Mouse (Mus musculus): ENCODE results near the gene Isca2.

Gene Isca2

DNA sequence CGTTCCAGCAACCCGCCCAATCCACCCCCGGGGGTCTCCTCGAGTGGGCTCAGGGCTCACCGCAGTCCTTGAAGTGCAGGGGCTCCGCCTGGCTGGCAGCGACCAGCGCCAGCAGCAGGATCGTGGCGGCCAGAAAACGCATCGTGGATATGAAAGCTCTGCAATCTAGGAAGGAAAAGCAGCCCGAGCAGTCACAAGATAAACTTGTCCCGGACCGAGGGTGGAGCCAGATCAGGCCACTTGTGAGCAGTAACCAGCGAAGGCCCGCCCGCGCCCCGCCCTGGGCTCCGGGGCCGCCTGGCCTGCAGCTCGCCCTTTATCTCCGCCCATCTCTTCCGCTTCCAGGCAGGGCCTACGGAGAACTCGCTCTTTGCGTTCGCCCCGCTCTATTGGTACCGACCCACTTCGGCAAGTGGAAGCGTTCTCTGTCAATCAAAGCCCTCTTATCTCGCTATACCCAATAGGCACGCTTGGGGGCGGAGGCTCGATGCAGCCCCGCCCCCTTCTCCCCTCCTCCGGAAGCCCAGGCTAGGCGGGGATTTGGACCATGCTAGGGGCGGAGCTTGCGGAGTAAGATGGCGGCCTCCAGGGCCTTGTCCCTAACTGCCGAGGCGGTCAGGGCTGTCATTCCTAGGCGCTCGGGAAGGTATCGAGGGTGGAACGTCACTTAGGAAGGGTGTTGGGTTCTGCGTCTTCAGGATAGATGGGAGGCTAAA is at the start of gene Isca2, which contains the start of gene Npc2:
TSS of gene Isca2 (plus strand) at position 526 of the 716 bp plus-strand sequence.
TSS of gene Npc2 (minus strand) at position 427 of the 716 bp plus-strand sequence.
- peak; percentile 99 for DNase-seq (ENCODE audit: low read depth, low spot score)

DNA sequence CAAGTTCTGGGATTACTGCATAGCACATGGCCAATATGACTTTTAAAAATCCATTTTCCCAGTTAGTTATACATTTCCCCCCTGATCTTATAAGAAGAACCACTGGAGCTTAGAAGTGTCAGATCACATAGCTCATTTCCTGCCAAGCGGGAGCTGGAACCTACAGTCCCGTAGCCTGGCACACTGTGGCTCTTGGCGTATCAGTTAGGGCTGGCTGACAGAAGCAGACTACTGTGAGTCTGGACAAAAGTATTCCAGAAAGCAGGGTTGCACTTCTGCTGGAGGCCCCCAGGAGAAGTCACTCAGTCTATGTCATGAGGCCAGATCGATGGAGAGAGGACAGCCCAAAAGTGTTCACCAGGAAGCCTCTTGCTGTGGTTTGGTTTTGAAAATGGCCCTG is 46.7 kb upstream of the Isca2 start:
- DNase-seq (ENCODE audit: low read depth, low spot score) = no peak

GRCm38 (mm10) chr12:84726986-84727385 is 46.1 kb upstream of the Isca2 start:
- DNase-seq (ENCODE audit: low read depth, low spot score) = no peak

DNA sequence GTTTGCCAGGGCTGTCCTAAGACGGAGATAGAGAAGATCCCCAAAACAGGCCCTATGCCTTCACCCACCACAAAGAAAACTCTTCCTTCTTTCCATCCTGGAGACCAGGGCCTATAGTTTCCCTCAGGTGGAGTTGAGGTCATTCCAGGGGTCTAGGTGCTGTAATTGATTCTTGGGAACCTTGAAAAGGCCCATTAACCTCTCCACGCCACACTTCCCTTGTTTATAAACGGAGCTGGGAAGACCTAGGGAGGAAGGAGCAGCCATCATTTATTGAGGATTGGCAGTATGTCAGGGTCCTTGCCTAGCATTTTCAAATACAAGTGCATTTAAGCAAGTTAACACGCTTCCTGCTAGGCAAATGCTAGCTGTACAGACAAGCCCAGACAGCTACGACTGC is 45.6 kb upstream of the Isca2 start:
- DNase-seq (ENCODE audit: low read depth, low spot score) = no peak

DNA sequence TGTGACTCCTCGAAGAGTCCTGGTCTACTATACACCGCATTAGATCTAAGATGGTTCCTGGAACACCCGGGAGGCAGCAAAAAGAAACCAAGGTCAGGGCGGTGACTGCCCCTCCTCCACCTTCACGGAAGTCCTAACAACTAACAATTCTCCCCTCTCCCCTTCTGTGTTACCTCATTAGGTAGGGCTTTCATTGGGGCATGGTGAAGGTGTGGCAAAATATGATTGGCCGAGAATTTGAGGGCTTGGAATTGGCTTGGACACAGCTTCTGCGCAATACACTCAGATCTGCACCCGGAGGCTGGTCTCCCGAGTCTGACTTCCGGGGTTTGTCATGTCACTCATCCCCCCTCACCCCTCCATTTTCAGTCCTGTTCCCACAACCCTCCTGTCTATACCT is 44.6 kb upstream of the Isca2 start:
- peak; percentile 75 for DNase-seq (ENCODE audit: low read depth, low spot score)

GRCm38 (mm10) chr12:84733366-84733765 is 39.7 kb upstream of the Isca2 start:
- no peak for DNase-seq (ENCODE audit: low read depth, low spot score)

DNA sequence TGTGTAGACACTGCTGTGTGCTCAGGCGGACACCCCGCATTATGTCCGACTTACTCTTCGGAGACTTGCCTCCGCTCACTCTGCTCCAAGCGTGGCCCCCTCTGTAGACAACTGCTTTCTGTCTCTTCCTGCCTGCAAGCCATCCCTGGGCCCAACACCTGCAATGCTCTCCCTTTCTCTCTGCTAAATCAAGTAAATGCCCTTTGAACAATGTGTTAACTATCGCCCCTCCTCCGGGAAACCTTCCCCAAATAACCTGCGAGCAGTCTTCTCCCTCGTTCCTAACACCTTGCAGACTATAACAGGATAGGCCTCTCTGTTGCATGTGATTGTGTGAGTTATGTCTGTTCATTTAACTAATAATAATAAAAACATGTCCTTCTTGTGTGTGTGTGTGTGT is 29.6 kb upstream of the Isca2 start:
- DNase-seq (ENCODE audit: low read depth, low spot score) = no peak

- no peak for DNase-seq (ENCODE audit: low read depth, low spot score)
Observed at GRCm38 (mm10) chr12:84745700-84746099, 27.4 kb upstream of the Isca2 start.

GRCm38 (mm10) chr12:84748134-84748533 is 24.9 kb upstream of the Isca2 start:
- no peak for DNase-seq (ENCODE audit: low read depth, low spot score)

DNA sequence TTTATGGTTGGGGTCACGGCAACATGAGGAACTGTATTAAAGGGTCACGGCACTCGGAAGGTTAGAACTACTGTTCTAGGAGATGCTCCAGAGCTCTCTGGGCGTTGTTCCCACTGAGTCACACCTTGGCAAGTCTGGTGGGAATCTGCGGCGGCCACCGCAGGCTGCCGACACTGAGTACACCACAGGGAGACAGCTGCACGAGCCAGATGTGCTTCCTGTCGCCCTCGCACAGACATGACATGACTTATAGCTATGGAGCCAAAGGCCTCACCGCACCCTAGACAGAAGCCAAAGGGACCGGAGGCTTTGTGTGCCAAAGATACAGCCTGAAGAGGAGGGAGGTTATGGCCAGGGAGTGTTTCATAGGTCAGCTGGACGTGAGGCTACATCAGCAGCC is 22.4 kb upstream of the Isca2 start:
- DNase-seq (ENCODE audit: low read depth, low spot score) = no peak

DNA sequence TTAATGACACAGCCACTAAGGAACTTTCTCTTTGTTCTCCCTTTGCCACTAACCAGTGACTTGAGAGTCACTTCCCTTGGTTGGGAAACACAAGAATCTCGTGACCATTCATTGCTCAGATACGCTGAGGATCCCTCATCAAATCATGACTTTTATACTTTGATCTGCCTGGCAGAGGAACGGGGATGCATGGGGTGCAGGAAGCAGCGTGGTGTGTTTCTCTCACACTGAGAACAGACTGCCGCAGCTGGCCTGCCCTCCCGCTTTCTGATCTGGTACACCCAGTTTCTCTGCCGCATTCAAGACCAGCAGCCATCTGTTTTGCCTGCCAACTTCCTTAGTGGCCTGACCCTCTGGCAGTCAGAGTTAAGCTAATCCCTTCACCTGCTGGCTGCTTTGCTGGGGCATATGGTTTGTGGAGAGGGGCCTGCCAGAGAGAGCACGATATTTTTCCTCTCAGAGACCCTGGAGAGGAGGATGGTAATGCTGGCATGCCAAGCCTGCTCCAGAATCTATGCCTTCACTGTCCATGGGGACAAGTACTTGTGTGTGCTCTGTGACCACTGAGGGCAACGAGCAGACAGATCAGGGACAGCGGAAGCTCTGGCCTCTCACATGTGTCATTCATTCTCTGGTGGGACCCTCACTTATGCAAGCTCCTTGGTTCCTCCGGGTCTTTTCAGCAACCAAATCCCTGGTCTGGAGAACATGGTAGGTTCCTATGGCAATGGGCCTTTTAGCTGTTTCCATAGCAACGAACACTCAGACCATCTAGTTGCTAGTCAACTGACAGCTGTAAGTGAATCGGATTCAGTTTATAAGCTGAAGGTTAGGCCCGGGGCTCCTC is 20.7 kb upstream of the Isca2 start:
- DNase-seq (ENCODE audit: low read depth, low spot score) = no peak

DNA sequence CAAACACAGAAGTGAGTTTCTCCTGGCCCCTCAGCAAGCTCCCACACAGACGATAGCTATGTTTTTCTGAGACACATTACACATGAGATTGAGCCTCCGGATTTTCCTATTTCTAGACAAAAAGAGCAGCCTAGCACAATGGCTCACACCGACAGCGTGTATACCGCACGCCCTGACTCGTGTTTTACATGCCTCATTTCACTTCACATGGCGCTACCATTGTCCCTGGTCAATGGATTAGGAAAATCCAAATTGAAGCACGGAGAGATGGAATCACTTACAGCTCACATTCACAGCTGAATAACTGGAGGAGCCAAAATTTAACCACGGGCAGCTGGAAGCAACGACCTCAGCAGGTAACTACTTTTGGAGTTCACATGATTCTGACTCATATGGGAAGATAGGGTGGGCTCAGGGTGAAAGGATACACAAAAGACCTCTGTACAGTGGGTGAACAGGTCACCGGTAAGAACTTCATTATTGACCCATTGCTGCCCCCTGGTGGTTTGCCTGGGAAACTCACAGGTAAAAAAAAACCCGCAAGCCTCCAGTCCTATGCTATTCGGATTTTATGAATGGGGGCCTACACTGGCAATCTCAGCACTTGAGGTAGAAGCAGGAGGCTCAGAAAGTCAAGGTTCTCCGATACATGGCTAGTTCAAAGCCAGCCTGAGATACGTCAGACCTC is 17.9 kb upstream of the Isca2 start:
- DNase-seq (ENCODE audit: low read depth, low spot score) = peak; percentile 48

DNA sequence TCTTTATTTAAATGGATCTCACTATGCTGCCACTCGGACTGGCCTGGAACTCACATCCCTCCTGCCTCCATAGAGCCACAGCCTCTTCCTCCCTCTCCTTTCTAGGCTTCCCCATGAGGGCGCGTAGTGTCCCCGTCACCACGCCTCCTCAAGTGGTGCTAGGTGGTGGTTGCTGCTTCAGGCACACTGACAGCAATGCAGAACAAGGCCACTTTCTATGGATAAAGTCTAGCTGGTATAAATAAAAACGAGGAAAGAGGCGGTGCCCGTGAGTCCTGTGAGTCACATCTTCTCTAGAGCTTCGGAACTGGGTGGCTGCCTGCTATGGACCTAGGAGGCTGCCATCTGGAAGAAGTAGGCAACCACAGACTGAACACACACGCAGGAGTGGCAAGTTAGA is 17.0 kb upstream of the Isca2 start:
- no peak for DNase-seq (ENCODE audit: low read depth, low spot score)

DNA sequence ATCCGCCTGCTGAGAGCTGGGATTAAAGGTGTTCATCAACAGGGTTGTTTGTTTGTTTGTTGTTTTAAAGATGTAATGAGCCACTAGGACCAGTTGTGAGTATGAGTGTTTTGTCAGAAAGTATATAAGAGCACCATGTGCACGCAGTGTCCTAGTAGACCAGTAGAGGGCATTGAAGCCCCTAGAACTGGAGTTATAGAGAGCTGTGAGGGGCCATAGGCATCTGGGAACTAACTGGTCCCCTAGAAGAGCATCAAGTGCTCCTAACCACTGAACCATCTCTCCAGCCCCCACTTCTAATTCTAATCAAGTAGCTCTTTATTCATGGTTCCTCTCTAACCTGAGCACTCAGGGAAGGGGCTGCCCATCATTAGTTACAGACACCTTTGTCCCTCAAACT is 14.0 kb upstream of the Isca2 start:
- peak; percentile 62 for DNase-seq (ENCODE audit: low read depth, low spot score)

- no peak for DNase-seq (ENCODE audit: low read depth, low spot score)
Observed at GRCm38 (mm10) chr12:84762532-84762931, 10.5 kb upstream of the Isca2 start.

DNA sequence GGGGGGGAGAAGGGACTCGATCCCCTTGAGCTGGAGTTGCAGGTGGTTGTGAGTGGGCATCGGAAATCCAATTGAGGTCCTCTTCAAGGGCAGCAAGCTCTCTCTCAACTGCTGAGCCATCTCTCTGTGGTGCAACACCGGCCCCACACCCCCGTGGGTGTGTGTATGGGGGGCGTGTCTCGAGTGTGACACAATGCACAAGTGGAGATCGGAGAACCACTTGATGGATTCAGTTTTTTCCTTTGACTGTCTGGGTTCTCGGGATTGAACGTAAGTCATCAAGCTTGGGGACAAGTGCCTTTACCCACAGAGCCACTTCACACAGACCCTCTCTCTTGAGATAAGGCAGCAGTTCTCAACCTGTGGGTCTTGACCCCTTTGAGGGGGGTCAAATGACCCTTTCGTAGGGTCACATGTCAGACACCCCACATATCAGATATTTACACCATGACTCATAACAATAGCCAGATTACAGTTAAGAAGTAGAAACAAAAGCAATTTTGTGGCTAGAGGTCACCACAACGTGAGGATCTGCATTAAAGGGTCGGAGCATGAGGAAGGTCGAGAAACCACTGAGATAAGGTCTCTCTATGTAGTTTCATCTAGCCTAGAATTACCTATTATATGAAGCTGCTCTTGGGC is 9.4 kb upstream of the Isca2 start:
- DNase-seq (ENCODE audit: low read depth, low spot score) = no peak

GRCm38 (mm10) chr12:84764756-84765155 is 8.3 kb upstream of the Isca2 start:
- DNase-seq (ENCODE audit: low read depth, low spot score) = no peak

DNA sequence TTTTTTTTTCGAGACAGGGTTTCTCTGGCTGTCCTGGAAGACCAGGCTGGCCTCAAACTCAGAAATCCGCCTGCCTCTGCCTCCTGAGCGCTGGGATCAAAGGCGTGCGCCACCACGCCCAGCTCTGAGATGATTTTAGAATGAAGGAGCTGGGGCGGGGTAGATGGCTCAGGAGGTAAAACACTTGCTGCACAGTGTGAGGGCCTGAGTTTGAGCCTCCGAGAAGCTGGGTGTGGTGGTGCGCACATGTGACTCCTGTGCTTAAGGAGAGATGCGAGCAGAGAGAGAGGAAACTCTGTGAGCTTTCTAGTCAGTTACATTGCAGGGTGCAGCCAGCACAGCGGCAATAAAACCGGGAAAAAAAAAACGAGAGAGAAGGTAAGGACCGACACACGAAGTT is 7.5 kb upstream of the Isca2 start:
- DNase-seq (ENCODE audit: low read depth, low spot score) = peak; percentile 90

GRCm38 (mm10) chr12:84766113-84766735 is 6.8 kb upstream of the Isca2 start:
- DNase-seq (ENCODE audit: low read depth, low spot score) = no peak

DNA sequence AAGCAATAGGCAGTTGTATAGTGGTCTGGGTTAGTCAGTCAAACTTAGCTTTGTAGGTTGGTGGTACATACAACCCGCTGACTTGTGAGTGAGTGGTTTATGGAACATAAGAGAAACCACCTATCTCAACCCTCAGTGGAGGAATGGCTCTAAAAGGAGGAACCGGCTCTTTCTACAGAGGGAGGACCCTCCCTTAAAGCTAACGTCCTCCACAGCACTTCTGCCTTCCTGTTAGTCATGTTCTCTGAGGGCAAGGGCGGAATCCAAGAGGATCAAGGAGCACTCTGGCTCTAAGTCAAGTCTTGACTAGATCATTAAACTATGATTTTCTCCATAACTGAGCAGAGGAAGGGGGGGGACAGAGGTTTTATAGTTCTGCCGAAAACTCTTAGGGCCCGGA is 5.5 kb upstream of the Isca2 start:
- DNase-seq (ENCODE audit: low read depth, low spot score) = no peak

GRCm38 (mm10) chr12:84769624-84770023 is 3.4 kb upstream of the Isca2 start:
- no peak for DNase-seq (ENCODE audit: low read depth, low spot score)

Data from ES-CJ7 (cell line).